Mouse (Mus musculus) v-Abl transformed pro-B cells (cell line): ENCODE results near the gene Naaa.

Experiments used
- in situ Hi-C, 2 experiments: fragments of 400-800 bp; cut with MboI; formaldehyde crosslinking; loops; one replicate each; pipeline ENCODE4 v1.15.1; 2025; ENCODE audit not compliant: unreplicated experiment in 2 of 2

The Naaa gene

GRCm38 (mm10) chr5:92277437-92278394, at the start of gene Naaa:
Gene Naaa, minus strand, starts transcription at chr5:92278170.
- in situ Hi-C loops = loop anchor here in 1 of 2 experiments (25.0 kb wide), 1 partner anchor 315 kb away; the partner anchor contains the start of gene Rchy1

GRCm38 (mm10) chr5:92327367-92327766, 49.4 kb upstream of the Naaa start:
- in situ Hi-C loops = no loop called here

DNA sequence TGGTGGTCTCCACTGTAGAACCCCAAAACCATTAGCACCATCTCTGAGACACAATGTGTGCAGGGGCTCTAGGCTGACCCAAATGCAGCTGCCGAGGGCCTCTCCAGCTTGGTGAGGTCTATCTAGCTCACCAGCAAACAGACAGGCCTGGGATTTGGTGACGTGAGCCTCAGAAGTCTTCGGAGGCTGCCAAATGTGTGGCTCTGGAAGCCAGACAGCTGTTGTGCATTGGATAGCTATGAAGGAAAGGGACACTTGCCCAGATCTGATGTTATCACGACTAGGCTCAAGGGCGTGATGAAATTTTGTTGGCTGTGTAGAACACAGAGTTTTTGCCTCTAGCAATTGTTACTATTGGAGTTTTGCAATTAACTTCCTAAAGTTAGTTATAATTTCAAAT, 45.3 kb upstream of the Naaa start:
- in situ Hi-C loops = loop anchor here (25.0 kb wide), 2 partner anchors 189 to 639 kb away; partner anchors contain the start of gene Scarb2 (in 1 of the 2)

DNA sequence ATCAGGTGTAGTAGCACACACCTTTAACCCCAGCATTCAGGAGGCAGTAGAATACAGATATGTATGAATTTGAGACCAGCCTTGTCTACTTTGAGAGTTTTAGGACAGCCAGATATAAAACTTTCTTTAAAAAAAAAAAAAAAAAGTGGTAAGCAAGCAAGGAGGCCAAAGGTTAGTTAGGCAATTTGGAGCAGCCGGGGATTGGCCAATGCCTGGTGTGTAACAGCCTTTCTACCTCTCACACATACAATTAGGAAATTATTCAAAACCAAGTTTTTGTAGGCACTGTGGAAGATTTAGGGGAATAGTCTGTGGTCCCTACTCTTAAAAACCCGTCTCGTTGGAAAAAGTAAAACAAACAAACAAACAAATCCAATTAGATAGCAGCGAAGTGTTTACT, 44.6 kb upstream of the Naaa start:
- in situ Hi-C loops = loop anchor here (25.0 kb wide), 2 partner anchors 190 to 640 kb away; partner anchors contain the start of gene Scarb2 (in 1 of the 2)

DNA sequence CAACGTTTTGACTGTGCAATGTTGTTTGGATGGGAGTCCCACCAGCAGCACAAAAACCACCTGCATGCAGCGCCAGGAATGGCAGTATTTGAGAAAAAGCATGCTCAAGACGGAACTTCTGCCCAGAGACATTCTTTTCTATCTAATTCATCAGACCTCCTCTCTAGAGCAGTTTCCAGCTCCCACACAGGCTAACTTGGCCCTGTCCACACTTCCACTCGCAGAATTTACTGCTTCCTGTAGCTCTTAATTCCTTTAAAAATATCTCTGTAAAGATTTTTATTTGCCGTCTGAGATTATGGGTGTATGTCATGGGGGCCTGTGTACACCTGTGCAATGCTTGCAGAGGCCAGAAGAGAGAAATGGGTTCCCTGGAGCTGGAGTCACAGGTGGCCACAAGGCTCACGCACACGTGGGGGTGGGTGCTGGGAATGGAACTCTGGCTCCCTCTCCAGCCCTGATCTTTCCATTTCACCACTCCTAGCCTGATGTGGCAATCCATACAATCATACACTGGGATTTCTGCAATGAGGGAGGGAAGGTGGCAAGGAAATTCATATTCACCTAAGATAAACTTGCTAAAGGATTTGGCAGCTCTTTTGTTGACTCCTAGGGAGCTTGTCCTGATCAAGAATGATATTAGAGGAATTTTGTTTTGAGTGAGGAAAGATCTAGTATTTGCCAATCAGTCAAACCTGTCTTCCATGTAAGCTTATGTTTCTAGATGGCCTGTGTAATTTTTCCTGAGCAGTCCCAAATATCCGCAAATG, 43.8 kb upstream of the Naaa start:
- in situ Hi-C loops = loop anchor here (25.0 kb wide), 2 partner anchors 190 to 640 kb away; partner anchors contain the start of gene Scarb2 (in 1 of the 2)

DNA sequence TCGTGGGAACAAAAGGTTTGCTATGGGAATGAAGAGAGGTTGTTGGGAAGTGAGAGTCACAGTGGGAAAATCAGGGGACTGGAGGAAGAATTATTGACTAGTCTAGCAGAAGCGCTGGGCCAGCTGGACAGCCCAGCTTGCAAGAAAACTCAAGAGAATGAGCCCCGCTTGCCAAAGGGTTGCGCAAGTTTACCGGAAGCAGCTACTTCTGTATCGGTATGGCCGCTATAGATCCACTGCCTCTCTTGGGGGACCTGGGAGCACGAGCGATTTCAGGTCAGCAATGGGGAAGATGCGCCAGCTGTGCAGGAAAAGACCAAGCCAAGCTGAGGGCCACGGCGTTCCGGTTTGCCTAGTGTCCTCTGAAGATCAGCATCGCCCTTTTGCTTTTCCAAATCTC, 40.6 kb upstream of the Naaa start:
- in situ Hi-C loops = loop anchor here (10.0 to 25.0 kb wide), 3 partner anchors 194 to 644 kb away; partner anchors contain the start of gene Scarb2 (in 1 of the 2)

DNA sequence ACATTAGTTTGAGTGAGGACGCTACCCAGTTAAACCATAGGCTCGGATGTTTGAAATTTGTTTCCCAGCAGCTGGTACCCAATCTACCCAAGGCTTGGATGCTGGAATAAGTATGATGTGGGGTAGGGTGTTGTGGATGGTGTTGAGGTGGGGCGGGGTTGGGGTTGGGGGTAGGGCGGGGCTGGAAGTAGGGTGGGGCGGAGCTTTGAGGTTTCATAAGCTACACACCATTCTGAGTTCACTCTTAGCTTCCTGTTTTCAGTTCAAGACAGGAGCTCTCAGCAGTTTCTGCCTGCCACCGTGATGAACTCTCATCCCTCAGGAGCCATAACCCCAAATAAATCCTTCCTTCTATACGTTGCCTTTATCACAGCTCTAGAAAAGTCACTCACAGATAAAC, 40.1 kb upstream of the Naaa start:
- in situ Hi-C loops = loop anchor here (10.0 to 25.0 kb wide), 3 partner anchors 194 to 644 kb away; partner anchors contain the start of gene Scarb2 (in 1 of the 2)

- in situ Hi-C loops = loop anchor here (5.0 to 25.0 kb wide), 6 partner anchors 64 to 649 kb away; partner anchors contain the start of gene Scarb2 (in 1 of the 2)
Observed at GRCm38 (mm10) chr5:92313776-92314175, 35.8 kb upstream of the Naaa start.

GRCm38 (mm10) chr5:92312046-92312715, 34.2 kb upstream of the Naaa start:
- in situ Hi-C loops = loop anchor here (5.0 to 25.0 kb wide), 6 partner anchors 65 to 650 kb away; partner anchors contain the start of gene Scarb2 (in 1 of the 2)

- in situ Hi-C loops = loop anchor here (5.0 to 25.0 kb wide), 6 partner anchors 67 to 652 kb away; partner anchors contain the start of gene Scarb2 (in 1 of the 2)
Observed at GRCm38 (mm10) chr5:92309681-92310511, 31.9 kb upstream of the Naaa start, which contains the start of gene Sdad1. Gene Sdad1, minus strand, starts transcription at chr5:92310479.

GRCm38 (mm10) chr5:92304291-92304690, 26.3 kb upstream of the Naaa start:
- in situ Hi-C loops = loop anchor here (25.0 kb wide), 2 partner anchors 208 to 658 kb away; partner anchors contain the start of gene Scarb2 (in 1 of the 2)

DNA sequence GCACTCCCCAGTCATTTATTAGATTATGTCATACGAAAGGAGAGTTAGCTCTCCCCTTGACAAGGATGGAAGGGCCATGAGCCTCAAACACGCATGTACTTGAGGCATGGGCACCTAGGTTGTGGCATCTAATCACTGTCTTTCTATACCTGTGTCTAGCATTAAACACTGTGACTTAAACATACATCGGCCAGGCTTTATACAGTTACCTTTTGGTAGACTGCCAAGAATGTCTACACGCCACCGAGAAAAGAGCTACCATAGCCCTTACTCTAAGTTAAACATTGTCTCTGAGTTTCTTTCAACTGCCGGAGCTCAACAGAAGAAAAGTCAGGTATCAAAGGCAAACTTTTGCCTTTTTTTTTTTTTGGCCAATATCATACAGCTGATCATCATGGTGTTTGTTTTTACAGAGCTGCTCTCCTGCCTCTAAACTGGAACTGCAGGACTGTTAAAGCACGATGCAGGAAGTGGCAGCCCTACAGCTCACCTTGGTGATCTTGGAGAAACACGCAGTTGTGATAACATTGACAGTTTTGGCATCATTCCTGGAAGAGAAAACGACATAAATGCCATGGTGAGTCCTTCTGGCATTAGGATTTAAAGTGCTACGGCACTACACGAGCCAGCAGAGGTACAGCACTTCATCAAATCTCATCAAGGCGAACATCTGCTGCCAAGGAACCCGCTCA, 24.3 kb upstream of the Naaa start:
- in situ Hi-C loops = loop anchor here (25.0 kb wide), 2 partner anchors 210 to 660 kb away; partner anchors contain the start of gene Scarb2 (in 1 of the 2)

- in situ Hi-C loops = loop anchor here in 1 of 2 experiments (25.0 kb wide), 1 partner anchor 332 kb away; the partner anchor contains the start of gene Rchy1
Observed at GRCm38 (mm10) chr5:92294525-92294924, 16.6 kb upstream of the Naaa start.

DNA sequence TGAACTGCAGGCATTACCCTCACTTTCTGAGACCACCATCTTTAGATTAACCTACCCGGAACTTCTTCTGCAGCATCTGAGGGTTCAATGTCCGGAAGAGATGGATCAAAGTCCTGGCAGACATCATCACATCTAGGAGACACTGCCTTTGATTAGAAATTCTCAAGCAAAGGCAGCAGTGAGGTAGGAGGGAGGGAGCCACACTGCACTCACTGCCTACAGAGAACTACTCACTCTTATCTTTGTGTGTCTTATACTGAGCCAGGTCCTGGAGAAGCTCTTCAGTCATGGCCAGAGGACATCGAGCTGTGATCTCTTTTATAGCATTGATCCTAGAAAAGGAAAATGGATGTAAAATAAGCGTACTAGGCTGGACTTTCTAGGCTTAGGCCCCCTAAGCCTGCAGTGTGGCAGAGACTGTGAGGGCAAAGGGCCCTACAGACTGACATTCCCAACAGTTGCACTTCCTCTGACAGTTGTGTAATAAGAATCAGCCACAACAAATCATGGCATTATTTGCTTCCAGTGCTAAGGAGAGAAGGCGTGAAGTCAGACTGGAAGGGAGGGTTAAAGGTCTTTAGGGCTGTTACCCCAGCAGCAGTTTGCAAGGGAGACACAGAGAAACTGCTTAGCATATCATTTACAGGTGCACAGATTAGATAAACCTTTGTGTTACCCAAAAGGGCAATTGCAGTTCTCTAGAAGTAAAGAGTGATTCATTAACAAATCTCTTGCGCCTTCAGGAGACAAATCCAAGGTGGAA, 13.9 kb upstream of the Naaa start:
- in situ Hi-C loops = loop anchor here in 1 of 2 experiments (25.0 kb wide), 1 partner anchor 330 kb away; the partner anchor contains the start of gene Rchy1

GRCm38 (mm10) chr5:92287840-92288239, 9.9 kb upstream of the Naaa start:
- in situ Hi-C loops = loop anchor here in 1 of 2 experiments (25.0 kb wide), 1 partner anchor 326 kb away; the partner anchor contains the start of gene Rchy1

DNA sequence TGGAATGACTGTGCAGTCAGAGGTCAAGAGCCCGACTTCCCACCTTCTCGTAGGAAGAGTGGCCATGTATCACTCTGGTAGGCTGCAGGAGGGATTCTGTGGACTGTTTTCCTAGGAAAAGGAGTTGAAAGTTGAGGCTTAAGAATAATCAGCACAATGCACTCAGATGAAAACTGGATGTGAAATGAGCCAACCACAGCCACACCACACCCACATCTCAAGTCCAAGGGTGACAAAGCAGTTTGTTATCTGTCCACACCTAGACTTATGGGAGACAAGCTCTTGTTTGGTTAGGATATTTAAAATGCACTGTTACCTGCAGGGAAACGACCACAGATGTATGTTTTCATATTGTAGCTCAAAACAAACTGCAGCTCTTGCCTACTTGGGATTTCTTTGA, 5.1 kb upstream of the Naaa start:
- in situ Hi-C loops = loop anchor here in 1 of 2 experiments (25.0 kb wide), 1 partner anchor 321 kb away; the partner anchor contains the start of gene Rchy1

GRCm38 (mm10) chr5:92282571-92282970, 4.6 kb upstream of the Naaa start:
- in situ Hi-C loops = loop anchor here in 1 of 2 experiments (25.0 kb wide), 1 partner anchor 320 kb away; the partner anchor contains the start of gene Rchy1
